Mouse (Mus musculus) heart, embryonic 16.5 days (tissue): ENCODE data around the gene Jam3. TPM values are rescaled to one million over a fixed set of nuclear protein-coding genes. Genes with fewer than 3 reads are reported as not detected.

ENCODE experiments used
- ATAC-seq: fragments of 200-750 bp; cut with Nextera tagmentation; replicated peaks from 2 replicates; pipeline ENCODE4 v1.8.0; 2017; ENCODE audit warnings: moderate number of reproducible peaks; ENCODE audit not compliant: insufficient read depth, low FRiP score; ENCODE audit errors: extremely low read depth
- H3K27ac ChIP-seq: fragments of 300-500 bp; sonication (generic); 2 replicates; pipeline ENCODE4 v1.5.1; 2014; ENCODE audit warnings: mild to moderate bottlenecking, low read length, control low read depth, moderate library complexity
- H3K27me3 ChIP-seq: fragments of 300-500 bp; sonication (generic); 2 replicates; pipeline ENCODE4 v1.6.1; 2014; ENCODE audit warnings: low read length, mixed read lengths; ENCODE audit not compliant: control insufficient read depth, insufficient read depth
- H3K36me3 ChIP-seq: fragments of 300-500 bp; sonication (generic); 2 replicates; pipeline ENCODE4 v1.6.1; 2014; ENCODE audit not compliant: control insufficient read depth, insufficient read depth
- H3K4me1 ChIP-seq: fragments of 300-500 bp; sonication (generic); 2 replicates; pipeline ENCODE4 v1.6.1; 2014; ENCODE audit warnings: low read length, mixed read lengths; ENCODE audit not compliant: control insufficient read depth, insufficient read depth
- H3K4me2 ChIP-seq: fragments of 300-500 bp; sonication (generic); 2 replicates; pipeline ENCODE4 v1.6.1; 2014; ENCODE audit warnings: low read depth, mild to moderate bottlenecking, control low read depth, low read length
- H3K4me3 ChIP-seq: fragments of 300-500 bp; sonication (generic); 2 replicates; pipeline ENCODE4 v1.5.1; 2014; ENCODE audit warnings: mild to moderate bottlenecking, control low read depth, low read length
- H3K9ac ChIP-seq: fragments of 300-500 bp; sonication (generic); 2 replicates; pipeline ENCODE4 v1.6.1; 2014; ENCODE audit warnings: low read length, control low read depth
- H3K9me3 ChIP-seq: fragments of 300-500 bp; sonication (generic); replicated peaks from 2 replicates; pipeline ENCODE4 v1.6.1; 2016; ENCODE audit warnings: low read length; ENCODE audit not compliant: control insufficient read depth
- WGBS: fragments of 180-500 bp; shearing (Covaris S2); extraction: QIAGEN DNeasy Blood & Tissue Kit; methylation state at CpG from one replicate; pipeline ENCODE4 v1.1.7; 2014; 5-methylcytosine and 5-hydroxymethylcytosine counted together
- polyA plus RNA-seq: library from polyadenylated mRNA; unstranded; fragments of >200 nt; fragmentation: Nextera tagmentation; extraction: Ambion mirVana; gene quantifications from 2 replicates; pipeline ENCODE4 v1.2.1, GENCODE M21; 2015

Gene Jam3
- polyA plus RNA-seq, result 40.0 and 40.7 TPM in 2 replicates

- ATAC-seq, result peak; percentile 98
- peak within 1 kb of the TSS; percentile 88 for H3K9ac ChIP-seq
- H3K4me1 ChIP-seq, result peaks cover 11% of the 10 kb centered on the region
- 0 out of 2 replicates have a peak, but pooled peaks cover 2% of the 10 kb centered on the region for H3K9me3 ChIP-seq
- no peaks in the 10 kb centered on the region for H3K36me3 ChIP-seq
- peak within 1 kb of the TSS; percentile 82 for H3K4me2 ChIP-seq
- under 1% methylated on average over 58 of the region's 58 CpGs for WGBS
- H3K27ac ChIP-seq, result peak within 1 kb of the TSS; percentile 84
- H3K27me3 ChIP-seq, result no peaks in the 10 kb centered on the region
- peak within 1 kb of the TSS; percentile 90 for H3K4me3 ChIP-seq
Measured at GRCm38 (mm10) chr9:27154763-27155530, at the start of gene Jam3. Gene Jam3 (minus strand): TSS chr9:27155421.

- H3K4me1 ChIP-seq, result no peaks in the 10 kb centered on the region
- no peaks in the 10 kb centered on the region for H3K27me3 ChIP-seq
- 86% methylated on average over 6 of the region's 6 CpGs for WGBS
- no peak overlapping the region for H3K4me3 ChIP-seq
- no peaks in the 10 kb centered on the region for H3K9me3 ChIP-seq
- H3K9ac ChIP-seq, result no peak overlapping the region
- ATAC-seq, result no peak
- no peak overlapping the region for H3K27ac ChIP-seq
- H3K4me2 ChIP-seq, result no peak overlapping the region
- H3K36me3 ChIP-seq, result no peaks in the 10 kb centered on the region
Measured at GRCm38 (mm10) chr9:27204201-27204600, 49.0 kb upstream of the Jam3 start.

- Histone ChIP-seq H3K27me3 (no peaks in the 10 kb centered on the region), H3K27ac (no peak overlapping the region), H3K4me2 (no peak overlapping the region), H3K9ac (no peak overlapping the region), H3K4me3 (no peak overlapping the region), H3K9me3 (no peaks in the 10 kb centered on the region), H3K36me3 (no peaks in the 10 kb centered on the region), H3K4me1 (no peaks in the 10 kb centered on the region)
- WGBS, result 50% methylated on average over 2 of the region's 2 CpGs
- no peak for ATAC-seq
Measured at GRCm38 (mm10) chr9:27203134-27203533, 47.9 kb upstream of the Jam3 start.

DNA sequence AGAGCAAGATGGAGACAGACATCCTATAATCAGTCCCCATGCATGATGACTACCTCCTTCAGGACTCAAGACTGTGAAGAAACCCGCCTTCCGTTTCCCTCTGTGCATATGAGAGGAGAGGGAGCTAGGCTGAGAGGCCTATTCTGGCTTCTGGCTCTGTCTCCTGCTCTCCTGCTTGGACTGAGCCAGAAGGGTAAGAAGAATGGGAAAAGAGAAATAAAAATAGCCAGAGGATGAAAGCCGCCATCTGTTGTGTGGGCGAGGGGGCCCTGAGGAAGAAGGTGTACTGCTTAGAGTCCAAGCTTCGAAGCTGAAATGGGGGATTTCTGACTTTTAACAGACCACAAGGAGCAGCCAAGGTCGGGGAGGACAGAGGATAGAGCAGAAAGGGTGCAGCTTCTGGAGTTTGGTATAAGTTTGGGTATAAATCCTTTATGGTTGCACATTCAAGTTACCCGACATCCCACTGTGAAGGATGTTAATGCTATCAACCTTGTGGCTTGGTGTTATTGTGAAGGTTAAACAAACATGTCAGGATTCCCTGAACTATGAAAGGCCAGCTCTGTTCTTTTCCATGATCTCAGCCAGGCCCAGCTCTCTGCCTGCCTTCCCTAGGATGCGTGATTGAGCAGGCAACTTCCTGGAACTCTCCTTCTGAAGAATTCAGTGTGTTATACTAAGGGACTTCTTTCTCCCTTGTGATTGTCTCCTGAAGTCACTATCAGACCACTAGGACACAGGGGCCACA is 46.4 kb upstream of the Jam3 start:
- WGBS, result 71% methylated on average over 8 of the region's 8 CpGs
- no peak for ATAC-seq
- Histone ChIP-seq H3K9ac (no peak overlapping the region), H3K27me3 (no peaks in the 10 kb centered on the region), H3K9me3 (no peaks in the 10 kb centered on the region), H3K4me3 (no peak overlapping the region), H3K27ac (no peak overlapping the region), H3K36me3 (no peaks in the 10 kb centered on the region), H3K4me1 (no peaks in the 10 kb centered on the region), H3K4me2 (no peak overlapping the region)

- no peak overlapping the region for H3K27ac ChIP-seq
- no peaks in the 10 kb centered on the region for H3K9me3 ChIP-seq
- H3K4me2 ChIP-seq, result no peak overlapping the region
- no peaks in the 10 kb centered on the region for H3K27me3 ChIP-seq
- no peak overlapping the region for H3K9ac ChIP-seq
- H3K4me3 ChIP-seq, result no peak overlapping the region
- peaks cover 22% of the 10 kb centered on the region for H3K4me1 ChIP-seq
- 58% methylated on average over 5 of the region's 6 CpGs for WGBS
- no peak for ATAC-seq
- no peaks in the 10 kb centered on the region for H3K36me3 ChIP-seq
Measured at GRCm38 (mm10) chr9:27193592-27194080, 38.4 kb upstream of the Jam3 start.

GRCm38 (mm10) chr9:27192761-27193591 is 37.8 kb upstream of the Jam3 start:
- peak overlapping the region; percentile 97 for H3K27ac ChIP-seq
- no peaks in the 10 kb centered on the region for H3K36me3 ChIP-seq
- no peak for ATAC-seq
- H3K4me1 ChIP-seq, result peaks cover 22% of the 10 kb centered on the region
- H3K4me2 ChIP-seq, result peak overlapping the region; percentile 72
- no peaks in the 10 kb centered on the region for H3K27me3 ChIP-seq
- peak overlapping the region; percentile 72; the same call in 1 of the 2 replicates for H3K9ac ChIP-seq
- 47% methylated on average over 10 of the region's 10 CpGs for WGBS
- H3K4me3 ChIP-seq, result no peak overlapping the region
- H3K9me3 ChIP-seq, result no peaks in the 10 kb centered on the region

DNA sequence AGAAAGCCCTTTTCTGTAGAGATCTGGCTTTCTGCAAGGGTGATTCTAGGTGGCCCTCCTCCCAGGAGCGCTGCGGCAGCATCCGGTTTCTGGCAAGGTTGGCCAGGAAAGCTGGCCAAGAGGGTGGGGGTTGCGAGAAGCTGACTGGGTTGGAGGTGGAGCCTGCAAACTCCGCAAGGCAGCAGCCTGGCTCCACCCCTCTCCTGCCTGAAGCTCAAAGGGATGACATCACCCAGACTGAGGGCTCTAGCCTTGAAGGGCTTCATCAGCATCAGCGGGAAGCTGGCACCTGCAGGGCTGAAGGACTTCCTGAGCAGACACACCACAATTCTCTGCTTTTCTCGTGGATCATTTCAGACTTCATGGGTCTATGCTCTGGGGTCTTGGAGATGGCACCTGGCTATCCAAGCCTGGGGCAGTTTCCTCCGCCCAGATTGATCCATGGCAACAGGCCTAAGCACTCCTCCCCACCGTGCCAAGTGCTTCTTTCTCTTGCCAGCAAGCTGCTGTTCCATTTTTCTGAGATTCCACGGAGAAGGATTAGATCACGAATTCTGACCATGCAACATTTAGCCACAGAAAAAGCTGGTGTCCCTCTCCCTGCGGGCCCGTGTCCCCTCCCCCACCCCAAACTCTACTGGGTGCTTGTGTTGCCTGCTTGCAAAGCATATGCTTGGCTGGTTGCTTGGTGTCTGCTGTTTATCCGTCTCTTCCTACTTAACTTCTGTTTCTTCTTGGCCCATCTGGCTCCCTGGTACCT is 37.0 kb upstream of the Jam3 start:
- peak overlapping the region; percentile 97 for H3K27ac ChIP-seq
- no peaks in the 10 kb centered on the region for H3K9me3 ChIP-seq
- no peaks in the 10 kb centered on the region for H3K27me3 ChIP-seq
- peak overlapping the region; percentile 45 for H3K4me3 ChIP-seq
- H3K4me1 ChIP-seq, result peaks cover 26% of the 10 kb centered on the region
- H3K4me2 ChIP-seq, result peak overlapping the region; percentile 72
- 7% methylated on average over 14 of the region's 14 CpGs for WGBS
- H3K36me3 ChIP-seq, result no peaks in the 10 kb centered on the region
- peak; percentile 95 for ATAC-seq
- peak overlapping the region; percentile 72 for H3K9ac ChIP-seq

DNA sequence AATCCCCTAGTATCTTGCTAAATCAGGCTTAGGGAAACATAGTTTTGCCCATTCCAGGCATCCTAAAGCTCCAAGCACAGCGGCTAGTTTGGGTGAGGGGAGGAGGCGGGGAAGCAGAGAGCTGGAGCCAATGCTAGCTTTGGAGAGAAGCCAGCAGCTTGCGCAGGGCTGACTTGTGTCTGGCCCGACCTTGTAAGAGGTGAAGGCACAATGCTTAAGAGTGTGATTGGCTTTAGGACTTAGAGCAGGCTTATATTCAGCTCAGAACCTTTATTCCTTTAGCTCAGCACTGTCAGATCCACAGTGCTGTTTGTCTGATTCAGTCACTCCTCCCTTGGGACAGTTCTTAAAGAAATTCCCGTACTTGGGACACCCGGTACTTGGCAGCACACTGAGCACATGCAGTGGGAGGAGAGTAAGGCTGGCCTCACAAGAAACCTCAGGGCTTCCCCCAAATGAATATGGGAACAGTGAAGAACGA is 36.3 kb upstream of the Jam3 start:
- Histone ChIP-seq H3K9ac (peak overlapping the region; percentile 72), H3K27ac (peak overlapping the region; percentile 97), H3K4me1 (peaks cover 28% of the 10 kb centered on the region), H3K4me3 (peak overlapping the region; percentile 45), H3K4me2 (peak overlapping the region; percentile 72), H3K9me3 (no peaks in the 10 kb centered on the region), H3K36me3 (no peaks in the 10 kb centered on the region), H3K27me3 (no peaks in the 10 kb centered on the region)
- WGBS, result 1% methylated on average over 7 of the region's 7 CpGs
- peak; percentile 84 for ATAC-seq
